Mouse (Mus musculus) T-helper 17 cell (primary cell): Measurements from ENCODE around the gene Mlana.

Experiments
- in situ Hi-C, 2 experiments: fragments of 300-600 bp; cut with MboI, MseI; formaldehyde crosslinking; loops; 1 replicate in 1 of 2; 2 replicates in 1 of 2; pipeline ENCODE4 v1.15.1; 2025; ENCODE audit warnings: high pct_unique_total_duplicates in 2 of 2

Mlana gene

GRCm38 (mm10) chr19:29675562-29676078 is 22.0 kb upstream of the Mlana start:
- in situ Hi-C loops, result no loop called here

GRCm38 (mm10) chr19:29676479-29677193 is 21.0 kb upstream of the Mlana start:
- in situ Hi-C loops, result no loop called here

GRCm38 (mm10) chr19:29678181-29678778 is 19.3 kb upstream of the Mlana start:
- in situ Hi-C loops, result no loop called here

GRCm38 (mm10) chr19:29680182-29681152 is 17.2 kb upstream of the Mlana start:
- in situ Hi-C loops, result no loop called here

- in situ Hi-C loops, result no loop called here
Observed at GRCm38 (mm10) chr19:29683844-29684540, 13.6 kb upstream of the Mlana start.

- in situ Hi-C loops, result no loop called here
Observed at GRCm38 (mm10) chr19:29695071-29695470, 2.6 kb upstream of the Mlana start.

- in situ Hi-C loops, result no loop called here
Observed at GRCm38 (mm10) chr19:29696309-29696708, 1.3 kb upstream of the Mlana start.

GRCm38 (mm10) chr19:29696840-29697239 is 784 bp upstream of the Mlana start:
- in situ Hi-C loops, result no loop called here

- in situ Hi-C loops, result no loop called here
Observed at GRCm38 (mm10) chr19:29701707-29702106, 4.1 kb downstream of the Mlana start.

GRCm38 (mm10) chr19:29704436-29704835 is 6.8 kb downstream of the Mlana start:
- in situ Hi-C loops, result no loop called here

- in situ Hi-C loops, result no loop called here
Observed at GRCm38 (mm10) chr19:29707314-29707898, 9.8 kb downstream of the Mlana start.

- in situ Hi-C loops, result no loop called here
Observed at GRCm38 (mm10) chr19:29708003-29708402, 10.4 kb downstream of the Mlana start.

GRCm38 (mm10) chr19:29708461-29708860 is 10.8 kb downstream of the Mlana start:
- in situ Hi-C loops, result no loop called here

- in situ Hi-C loops, result no loop called here
Observed at GRCm38 (mm10) chr19:29709461-29709860, 11.8 kb downstream of the Mlana start.

GRCm38 (mm10) chr19:29713451-29713850 is 15.8 kb downstream of the Mlana start:
- in situ Hi-C loops, result no loop called here

GRCm38 (mm10) chr19:29717854-29718253 is 20.2 kb downstream of the Mlana start:
- in situ Hi-C loops, result no loop called here

GRCm38 (mm10) chr19:29718476-29718875 is 20.9 kb downstream of the Mlana start:
- in situ Hi-C loops, result no loop called here

- in situ Hi-C loops, result no loop called here
Observed at GRCm38 (mm10) chr19:29735421-29735820, 37.8 kb downstream of the Mlana start.

GRCm38 (mm10) chr19:29739608-29740007 is 42.0 kb downstream of the Mlana start:
- in situ Hi-C loops, result no loop called here

- in situ Hi-C loops, result no loop called here
Observed at GRCm38 (mm10) chr19:29740661-29741060, 43.0 kb downstream of the Mlana start.

- in situ Hi-C loops, result no loop called here
Observed at GRCm38 (mm10) chr19:29743531-29743930, 45.9 kb downstream of the Mlana start.
